Comparison of ENCODE assay signal across 9 mouse cellular contexts in the genomic region with DNA sequence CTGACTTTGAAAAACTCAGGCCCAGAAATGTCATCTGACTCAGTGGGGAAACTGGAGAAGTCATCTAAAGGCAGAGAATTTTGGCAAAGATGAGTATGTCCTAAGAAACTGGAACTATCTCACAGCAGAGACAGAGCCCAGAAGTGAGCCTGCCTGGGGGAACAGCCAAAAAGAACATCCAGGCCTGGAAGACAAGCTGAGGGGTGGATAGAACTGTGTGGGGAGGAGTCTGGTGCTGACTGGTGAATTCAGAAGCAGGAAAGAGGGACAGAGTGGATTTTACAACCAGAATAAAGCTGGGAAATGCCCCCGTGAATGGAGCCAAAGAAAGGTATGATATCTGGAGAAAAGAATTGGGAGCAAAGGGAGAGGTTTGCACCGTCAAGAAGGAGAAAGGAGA. TPM values are rescaled to one million over a fixed set of nuclear protein-coding genes. Genes with fewer than 3 reads are reported as not detected.
DNase-seq lines count a peak whose midpoint lies in the region; ATAC-seq and TF ChIP-seq lines count a peak whose summit lies in the region.
"Had no signal": no experiment of that assay in that cellular context is flagged by ENCODE, and none has a peak within 500 bp of the region (broad histone marks: within the 10 kb centered on the region; RNA-seq: fewer than 3 reads in every experiment).

A gene (plus strand): TSS at position 225 of the 400 bp plus-strand sequence.

- ATAC-seq in midbrain, embryonic 16.5 days = no peak
- no peak for ATAC-seq in midbrain, embryonic 14.5 days (ENCODE audit: low FRiP score, low TSS enrichment)
- no peak for ATAC-seq in erythroblast, adult 5-6 weeks (replicated peaks; ENCODE audit: low FRiP score, poor library complexity, severe bottlenecking)
- no peak for ATAC-seq in intestine, postnatal 0 days
- ATAC-seq in forebrain, embryonic 11.5 days (replicated peaks; ENCODE audit: low FRiP score) = no peak
- ATAC-seq in megakaryocyte, adult 5-6 weeks (ENCODE audit: poor library complexity, severe bottlenecking) = no peak

- no peak for TF ChIP-seq POLR2A in small intestine, adult 2 months (IDR thresholded peaks at IDR 0.05; ENCODE audit: low read depth, low read length)

- no peak within 1 kb of the TSS for H3K9ac ChIP-seq in midbrain, embryonic 16.5 days (ENCODE audit: low read depth, low read length)
- no peak within 1 kb of the TSS for H3K9ac ChIP-seq in midbrain, embryonic 14.5 days (replicated peaks; ENCODE audit: low read length)
- no peak within 1 kb of the TSS for H3K9ac ChIP-seq in intestine, postnatal 0 days (ENCODE audit: low read depth, low read length)
- H3K9ac ChIP-seq in forebrain, embryonic 11.5 days (ENCODE audit: low read length) = no peak within 1 kb of the TSS

- TF ChIP-seq CTCF in intestine, postnatal 0 days (IDR thresholded peaks at IDR 0.05; ENCODE audit: low read depth) = no peak
- TF ChIP-seq CTCF in small intestine, adult 2 months (IDR thresholded peaks at IDR 0.05; ENCODE audit: extremely low read depth, insufficient read length, insufficient replicate concordance, low read depth, low read length) = no peak

- no peaks in the 10 kb centered on the region for H3K4me1 ChIP-seq in midbrain, embryonic 16.5 days (ENCODE audit: control insufficient read depth, insufficient read depth, low read length)
- H3K4me1 ChIP-seq in midbrain, embryonic 14.5 days (ENCODE audit: control insufficient read depth, insufficient read depth, low read length) = no peaks in the 10 kb centered on the region
- no peaks in the 10 kb centered on the region for H3K4me1 ChIP-seq in intestine, postnatal 0 days (replicated peaks; ENCODE audit: control insufficient read depth, insufficient read depth, low read length)
- H3K4me1 ChIP-seq in small intestine, adult 2 months (ENCODE audit: control insufficient read depth, insufficient read depth, insufficient read length, low read length) = no peaks in the 10 kb centered on the region
- no peaks in the 10 kb centered on the region for H3K4me1 ChIP-seq in forebrain, embryonic 11.5 days (replicated peaks; ENCODE audit: control insufficient read depth, insufficient read depth, low read length)

- 51% methylated on average over 2 of the region's 2 CpGs for WGBS in midbrain, embryonic 16.5 days
- WGBS in midbrain, embryonic 14.5 days = 55% methylated on average over 2 of the region's 2 CpGs
- WGBS in intestine, postnatal 0 days = 63% methylated on average over 2 of the region's 2 CpGs
- WGBS in small intestine, adult 2 months = 34% methylated on average over 2 of the region's 2 CpGs
- 83% methylated on average over 2 of the region's 2 CpGs for WGBS in forebrain, embryonic 11.5 days

- no peaks in the 10 kb centered on the region for H3K9me3 ChIP-seq in midbrain, embryonic 16.5 days (replicated peaks; ENCODE audit: control insufficient read depth, low read length, poor library complexity, severe bottlenecking)
- H3K9me3 ChIP-seq in midbrain, embryonic 14.5 days (ENCODE audit: control insufficient read depth, low read length) = no peaks in the 10 kb centered on the region
- H3K9me3 ChIP-seq in intestine, postnatal 0 days (ENCODE audit: control insufficient read depth) = no peaks in the 10 kb centered on the region
- no peaks in the 10 kb centered on the region for H3K9me3 ChIP-seq in forebrain, embryonic 11.5 days (ENCODE audit: control insufficient read depth, low read length)

- no peak within 1 kb of the TSS for H3K27ac ChIP-seq in midbrain, embryonic 16.5 days (ENCODE audit: low read length)
- no peak within 1 kb of the TSS for H3K27ac ChIP-seq in midbrain, embryonic 14.5 days (replicated peaks; ENCODE audit: low read depth, low read length)
- no peak within 1 kb of the TSS for H3K27ac ChIP-seq in intestine, postnatal 0 days (ENCODE audit: low read depth, low read length)
- peak within 1 kb of the TSS; percentile 43; the same call in 1 of the 2 replicates for H3K27ac ChIP-seq in small intestine, adult 2 months (ENCODE audit: insufficient read depth, low read depth, low read length)
- no peak within 1 kb of the TSS for H3K27ac ChIP-seq in forebrain, embryonic 11.5 days (ENCODE audit: low read depth, low read length)

- no peaks in the 10 kb centered on the region for H3K36me3 ChIP-seq in midbrain, embryonic 16.5 days (ENCODE audit: control insufficient read depth, insufficient read depth, low read length)
- no peaks in the 10 kb centered on the region for H3K36me3 ChIP-seq in midbrain, embryonic 14.5 days (ENCODE audit: control insufficient read depth, insufficient read depth, low read length)
- H3K36me3 ChIP-seq in intestine, postnatal 0 days (ENCODE audit: control insufficient read depth, insufficient read depth) = no peaks in the 10 kb centered on the region
- no peaks in the 10 kb centered on the region for H3K36me3 ChIP-seq in small intestine, adult 2 months (ENCODE audit: control insufficient read depth, insufficient read depth, low read length)
- no peaks in the 10 kb centered on the region for H3K36me3 ChIP-seq in forebrain, embryonic 11.5 days (ENCODE audit: control insufficient read depth, insufficient read depth, low read length)

- H3K27me3 ChIP-seq in midbrain, embryonic 16.5 days (ENCODE audit: control insufficient read depth, insufficient read depth, low read depth, low read length) = no peaks in the 10 kb centered on the region
- H3K27me3 ChIP-seq in midbrain, embryonic 14.5 days (ENCODE audit: control insufficient read depth, insufficient read depth, low read length) = no peaks in the 10 kb centered on the region
- H3K27me3 ChIP-seq in intestine, postnatal 0 days (replicated peaks; ENCODE audit: control insufficient read depth, insufficient read depth, low read length) = no peaks in the 10 kb centered on the region
- H3K27me3 ChIP-seq in small intestine, adult 2 months (ENCODE audit: control insufficient read depth, insufficient read depth, low read length) = no peaks in the 10 kb centered on the region
- no peaks in the 10 kb centered on the region for H3K27me3 ChIP-seq in forebrain, embryonic 11.5 days (ENCODE audit: control insufficient read depth, insufficient read depth, low read length)

- DNase-seq in midbrain, embryonic 14.5 days = no peak
- DNase-seq in embryo, embryonic 10.5 days (ENCODE audit: low spot score) = no peak
- no peak for DNase-seq in forebrain, embryonic 11.5 days (ENCODE audit: low spot score)

- H3K4me3 ChIP-seq in midbrain, embryonic 16.5 days (ENCODE audit: low read depth, low read length) = no peak within 1 kb of the TSS
- H3K4me3 ChIP-seq in midbrain, embryonic 14.5 days (replicated peaks; ENCODE audit: low read depth, low read length) = no peak within 1 kb of the TSS
- H3K4me3 ChIP-seq in intestine, postnatal 0 days (ENCODE audit: low read depth, low read length) = no peak within 1 kb of the TSS
- no peak within 1 kb of the TSS for H3K4me3 ChIP-seq in small intestine, adult 2 months (ENCODE audit: low read depth, low read length)
- H3K4me3 ChIP-seq in forebrain, embryonic 11.5 days (ENCODE audit: low read depth, low read length) = no peak within 1 kb of the TSS
- H3K4me3 ChIP-seq: myocyte had no signal

- H3K4me2 ChIP-seq in midbrain, embryonic 16.5 days (ENCODE audit: low read length) = no peak within 1 kb of the TSS
- no peak within 1 kb of the TSS for H3K4me2 ChIP-seq in midbrain, embryonic 14.5 days (ENCODE audit: low read length)
- H3K4me2 ChIP-seq in intestine, postnatal 0 days (replicated peaks; ENCODE audit: low read depth) = no peak within 1 kb of the TSS
- H3K4me2 ChIP-seq in forebrain, embryonic 11.5 days (ENCODE audit: low read depth, low read length, severe bottlenecking) = no peak within 1 kb of the TSS

RNA-seq across cellular contexts. Expression of the gene that starts here (rescaled TPM):
- polyA plus RNA-seq in midbrain, embryonic 16.5 days (2015; fragmentation: Nextera tagmentation; extraction: Ambion mirVana) = 7.9 and 19.4 TPM in 2 replicates
- 9.7 and 11.2 TPM in 2 replicates for polyA plus RNA-seq in midbrain, embryonic 14.5 days (2014; fragmentation: Nextera tagmentation; extraction: Ambion mirVana)
- total RNA-seq in erythroblast, adult 5-6 weeks (2015; ENCODE audit: low replicate concordance) = 46.7 and 53.5 TPM in 2 replicates
- total RNA-seq in erythroblast, adult 5-6 weeks (2017; ENCODE audit: low replicate concordance) = 139 and 168 TPM in 2 replicates
- polyA plus RNA-seq in intestine, postnatal 0 days (2015; fragmentation: Nextera tagmentation; extraction: Ambion mirVana) = 37.4 and 39.2 TPM in 2 replicates
- polyA plus RNA-seq in small intestine, adult 2 months (2012; rRNA removed) = 11.4 and 11.8 TPM in 2 replicates
- 0.17 and 0.32 TPM in 2 replicates for polyA plus RNA-seq in forebrain, embryonic 11.5 days (2014; fragmentation: Nextera tagmentation; extraction: Ambion mirVana)
- total RNA-seq in megakaryocyte, adult 5-6 weeks (2015) = 1.7 and 2.1 TPM in 2 replicates
- total RNA-seq in megakaryocyte, adult 5-6 weeks (2017) = 4.1 and 7.7 TPM in 2 replicates
- polyA plus RNA-seq: myocyte had no signal

Comparison
In these comparisons a context has a peak if more than half of its experiments do, and no peak if none do; other contexts are left out.
1. RNA of the gene that starts here (total RNA-seq): 46.7 to 168 TPM in erythroblast, adult 5-6 weeks; 1.7 to 7.7 TPM in megakaryocyte, adult 5-6 weeks; every median in the first group is over 4 times any median in the second.